ENCODE assay signal across 8 mouse cellular contexts in the genomic region with DNA sequence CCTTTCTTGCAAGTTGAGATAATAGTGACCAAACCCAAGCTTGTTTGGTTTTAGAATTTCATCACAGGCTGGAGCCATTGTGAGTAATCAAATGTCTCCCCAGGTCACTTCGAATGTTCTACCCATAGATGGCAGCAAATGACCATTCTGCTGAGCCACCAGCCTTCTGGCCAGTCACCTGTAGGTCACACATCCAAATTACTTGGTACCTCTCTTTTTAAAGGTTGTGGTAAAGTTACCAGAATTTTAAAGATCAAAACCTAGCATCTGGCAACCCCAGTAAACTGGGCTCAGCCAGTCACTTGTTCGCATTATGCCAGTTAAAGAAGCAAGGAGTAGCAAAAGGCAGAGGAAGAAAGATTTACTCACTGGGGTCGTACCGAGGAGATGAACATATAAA. TPM values are rescaled to one million over a fixed set of nuclear protein-coding genes. Genes with fewer than 3 reads are reported as not detected.
A peak's percentile ranks its signal among the peaks of the same experiment; 100 is the strongest.
DNase-seq lines count a peak whose midpoint lies in the region; ATAC-seq lines count a peak whose summit lies in the region.
"Had no signal": no experiment of that assay in that cellular context is flagged by ENCODE, and none has a peak within 500 bp of the region (broad histone marks: within the 10 kb centered on the region; RNA-seq: fewer than 3 reads in every experiment).

No protein-coding gene starts in this region.

- peak; percentile 57 for DNase-seq in midbrain, embryonic 10.5 days (ENCODE audit: low spot score)
- DNase-seq in MEL-GATA-1-ER (ENCODE audit: extremely low read depth, low read depth): peak; percentile 3
- DNase-seq in c-Kit-positive CD71-negative TER-119-negative erythroid progenitor cells, embryonic 14.5 days (ENCODE audit: low read depth): peak; percentile 29
- peak; percentile 36 for DNase-seq in gastrocnemius, postnatal 10 days
- DNase-seq in limb, embryonic 11.5 days (ENCODE audit: low spot score): peak; percentile 76
- peak; percentile 51 for DNase-seq in retina, postnatal 7 days (ENCODE audit: low read depth, low spot score)

- H3K4me2 ChIP-seq in midbrain, embryonic 15.5 days: no peak overlapping the region
- H3K4me2 ChIP-seq in limb, embryonic 11.5 days (ENCODE audit: low read depth, severe bottlenecking): no peak overlapping the region
- H3K4me2 ChIP-seq: neural tube, embryonic 12.5 days had no signal

- H3K9ac ChIP-seq in midbrain, embryonic 15.5 days: no peak overlapping the region
- no peak overlapping the region for H3K9ac ChIP-seq in limb, embryonic 11.5 days (ENCODE audit: low read length)
- H3K9ac ChIP-seq: neural tube, embryonic 12.5 days had no signal

- peaks cover 12% of the 10 kb centered on the region for H3K27me3 ChIP-seq in midbrain, embryonic 10.5 days (ENCODE audit: low read depth, poor library complexity, severe bottlenecking)
- no peaks in the 10 kb centered on the region for H3K27me3 ChIP-seq in midbrain, embryonic 15.5 days (replicated peaks)
- no peaks in the 10 kb centered on the region for H3K27me3 ChIP-seq in limb, embryonic 11.5 days (ENCODE audit: control insufficient read depth, insufficient read depth, low read length)
- H3K27me3 ChIP-seq: neural tube, embryonic 12.5 days had no signal

- no peaks in the 10 kb centered on the region for H3K9me3 ChIP-seq in midbrain, embryonic 10.5 days (replicated peaks)
- no peaks in the 10 kb centered on the region for H3K9me3 ChIP-seq in midbrain, embryonic 15.5 days
- H3K9me3 ChIP-seq in limb, embryonic 11.5 days (ENCODE audit: control insufficient read depth, low read length): no peaks in the 10 kb centered on the region
- H3K9me3 ChIP-seq: neural tube, embryonic 12.5 days had no signal

- H3K4me3 ChIP-seq in midbrain, embryonic 10.5 days: no peak overlapping the region
- no peak overlapping the region for H3K4me3 ChIP-seq in midbrain, embryonic 15.5 days
- no peak overlapping the region for H3K4me3 ChIP-seq in limb, embryonic 11.5 days (ENCODE audit: low read depth, low read length)
- H3K4me3 ChIP-seq: neural tube, embryonic 12.5 days had no signal

- peaks cover 5% of the 10 kb centered on the region; the same call in 1 of the 2 replicates for H3K4me1 ChIP-seq in midbrain, embryonic 10.5 days
- H3K4me1 ChIP-seq in midbrain, embryonic 15.5 days: 0 out of 2 replicates have a peak, but pooled peaks cover 2% of the 10 kb centered on the region
- H3K4me1 ChIP-seq in limb, embryonic 11.5 days (ENCODE audit: control insufficient read depth, insufficient read depth, low read length): no peaks in the 10 kb centered on the region

- no peak for ATAC-seq in midbrain, embryonic 15.5 days (replicated peaks)
- ATAC-seq in limb, embryonic 11.5 days (ENCODE audit: insufficient number of reproducible peaks, low FRiP score, low TSS enrichment, low read depth): no peak

- WGBS in midbrain, embryonic 10.5 days: 57% methylated on average over 4 of the region's 4 CpGs
- 63% methylated on average over 4 of the region's 4 CpGs for WGBS in midbrain, embryonic 15.5 days
- 53% methylated on average over 4 of the region's 4 CpGs for WGBS in limb, embryonic 11.5 days

- H3K36me3 ChIP-seq in midbrain, embryonic 10.5 days: no peaks in the 10 kb centered on the region
- H3K36me3 ChIP-seq in midbrain, embryonic 15.5 days (replicated peaks): no peaks in the 10 kb centered on the region
- H3K36me3 ChIP-seq in limb, embryonic 11.5 days (ENCODE audit: control insufficient read depth, insufficient read depth, low read length): no peaks in the 10 kb centered on the region
- H3K36me3 ChIP-seq: neural tube, embryonic 12.5 days had no signal

- H3K27ac ChIP-seq in midbrain, embryonic 10.5 days (replicated peaks): no peak overlapping the region
- H3K27ac ChIP-seq in midbrain, embryonic 15.5 days: no peak overlapping the region
- H3K27ac ChIP-seq in limb, embryonic 11.5 days (replicated peaks; ENCODE audit: low read depth, low read length): no peak overlapping the region
- H3K27ac ChIP-seq: neural tube, embryonic 12.5 days had no signal

RNA-seq across cellular contexts. Expression of gene Rnf182, which starts 19.6 kb away (rescaled TPM):
- polyA plus RNA-seq in midbrain, embryonic 10.5 days (2016; fragmentation: Nextera tagmentation; extraction: Ambion mirVana): 6.9 and 7.7 TPM in 2 replicates
- 29.4 and 32.8 TPM in 2 replicates for polyA plus RNA-seq in midbrain, embryonic 15.5 days (2015; fragmentation: Nextera tagmentation; extraction: Ambion mirVana)
- total RNA-seq in gastrocnemius, postnatal 10 days (2021): under 1 TPM; 0.34 to 0.61 TPM
- 5.5 and 5.9 TPM in 2 replicates for polyA plus RNA-seq in limb, embryonic 11.5 days (2014; fragmentation: Nextera tagmentation; extraction: Ambion mirVana)

RNA-seq across cellular contexts. Expression of gene Mcur1, which starts 35.9 kb away (rescaled TPM):
- polyA plus RNA-seq in midbrain, embryonic 10.5 days (2016; fragmentation: Nextera tagmentation; extraction: Ambion mirVana): 8.1 and 10.4 TPM in 2 replicates
- polyA plus RNA-seq in midbrain, embryonic 15.5 days (2015; fragmentation: Nextera tagmentation; extraction: Ambion mirVana): 6.4 and 7.2 TPM in 2 replicates
- total RNA-seq in gastrocnemius, postnatal 10 days (2021): 10 to 100 TPM; 22.0 to 22.6 TPM
- 13.9 and 17.0 TPM in 2 replicates for polyA plus RNA-seq in limb, embryonic 11.5 days (2014; fragmentation: Nextera tagmentation; extraction: Ambion mirVana)

Comparison
In these comparisons a context has a peak if more than half of its experiments do, and no peak if none do; other contexts are left out.
1. DNase-seq: peak in every context shown above with its lines; median percentile 76 in limb, embryonic 11.5 days; 57 in midbrain, embryonic 10.5 days; 51 in retina, postnatal 7 days; 36 in gastrocnemius, postnatal 10 days; 29 in c-Kit-positive CD71-negative TER-119-negative erythroid progenitor cells, embryonic 14.5 days; 3 in MEL-GATA-1-ER.